Mouse (Mus musculus): ENCODE data around the gene Pth2. TPM values are rescaled to one million over a fixed set of nuclear protein-coding genes. Genes with fewer than 3 reads are reported as not detected.

The Pth2 gene
- polyA plus RNA-seq, 1 experiment from 2014 or later: not detected

GRCm38 (mm10) chr7:45163735-45164490, 16.9 kb upstream of the Pth2 start, which contains the start of gene Slc17a7:
Gene Slc17a7, plus strand, starts transcription at chr7:45163949.
- Histone ChIP-seq H3K36me3 (ENCODE audit: control insufficient read depth, insufficient read depth, low read length) (peaks cover 22% of the 10 kb centered on the region; the same call in 1 of the 2 replicates), H3K27ac (replicated peaks; ENCODE audit: low read depth, low read length) (no peak within 1 kb of the TSS), H3K4me2 (ENCODE audit: low read depth, low read length) (peak within 1 kb of the TSS; percentile 78), H3K9me3 (ENCODE audit: control insufficient read depth, low read length) (peaks cover 1% of the 10 kb centered on the region; the same call in 1 of the 2 replicates), H3K9ac (ENCODE audit: low read depth, low read length) (peak within 1 kb of the TSS; percentile 35; the same call in 1 of the 2 replicates), H3K4me3 (ENCODE audit: low read depth, low read length) (peak within 1 kb of the TSS; percentile 38), H3K27me3 (replicated peaks; ENCODE audit: control insufficient read depth, insufficient read depth, low read length) (peaks cover 66% of the 10 kb centered on the region), H3K4me1 (ENCODE audit: control insufficient read depth, insufficient read depth, low read length) (0 out of 2 replicates have a peak, but pooled peaks cover 4% of the 10 kb centered on the region)
- ATAC-seq (ENCODE audit: low read depth): no peak
- WGBS: under 1% methylated on average over 11 of the region's 41 CpGs
- DNase-seq (ENCODE audit: low spot score): no peak

GRCm38 (mm10) chr7:45164833-45165232, 16.0 kb upstream of the Pth2 start:
- H3K4me3 ChIP-seq (ENCODE audit: low read depth, low read length): no peak overlapping the region
- H3K27me3 ChIP-seq (replicated peaks; ENCODE audit: control insufficient read depth, insufficient read depth, low read length): peaks cover 76% of the 10 kb centered on the region
- no peak overlapping the region for H3K9ac ChIP-seq (ENCODE audit: low read depth, low read length)
- 53% methylated on average over 5 of the region's 5 CpGs for WGBS
- peaks cover 11% of the 10 kb centered on the region for H3K9me3 ChIP-seq (ENCODE audit: control insufficient read depth, low read length)
- no peak for DNase-seq (ENCODE audit: low spot score)
- H3K4me2 ChIP-seq (ENCODE audit: low read depth, low read length): no peak overlapping the region
- H3K27ac ChIP-seq (replicated peaks; ENCODE audit: low read depth, low read length): no peak overlapping the region
- H3K36me3 ChIP-seq (ENCODE audit: control insufficient read depth, insufficient read depth, low read length): peaks cover 14% of the 10 kb centered on the region; the same call in 1 of the 2 replicates
- no peak for ATAC-seq (ENCODE audit: low read depth)
- 0 out of 2 replicates have a peak, but pooled peaks cover 4% of the 10 kb centered on the region for H3K4me1 ChIP-seq (ENCODE audit: control insufficient read depth, insufficient read depth, low read length)

DNA sequence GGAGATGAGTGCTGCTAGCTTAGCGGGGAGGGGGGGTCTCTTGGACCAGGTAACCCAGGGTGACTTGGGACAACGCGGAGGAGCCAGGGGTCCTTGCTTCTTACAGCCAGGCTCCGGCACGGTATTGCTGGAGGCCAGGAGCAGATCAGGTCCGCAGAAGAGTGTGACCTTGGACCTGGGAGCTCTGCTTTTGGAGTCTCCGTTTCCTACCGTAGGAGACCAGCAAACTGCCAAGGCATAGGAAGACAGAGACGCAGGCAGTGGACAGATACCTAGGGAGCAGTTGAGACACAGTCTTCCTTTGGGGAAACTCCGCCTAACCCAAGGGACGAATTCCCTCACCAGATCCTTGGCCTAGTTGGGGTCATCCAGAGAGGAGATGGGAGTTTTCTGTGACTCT, 15.1 kb upstream of the Pth2 start:
- WGBS: 36% methylated on average over 11 of the region's 11 CpGs
- peaks cover 78% of the 10 kb centered on the region for H3K27me3 ChIP-seq (replicated peaks; ENCODE audit: control insufficient read depth, insufficient read depth, low read length)
- no peak overlapping the region for H3K9ac ChIP-seq (ENCODE audit: low read depth, low read length)
- H3K9me3 ChIP-seq (ENCODE audit: control insufficient read depth, low read length): peaks cover 17% of the 10 kb centered on the region
- no peak overlapping the region for H3K27ac ChIP-seq (replicated peaks; ENCODE audit: low read depth, low read length)
- DNase-seq (ENCODE audit: low spot score) (no peak), ATAC-seq (ENCODE audit: low read depth) (no peak)
- H3K4me1 ChIP-seq (ENCODE audit: control insufficient read depth, insufficient read depth, low read length): 0 out of 2 replicates have a peak, but pooled peaks cover 4% of the 10 kb centered on the region
- no peak overlapping the region for H3K4me3 ChIP-seq (ENCODE audit: low read depth, low read length)
- H3K36me3 ChIP-seq (ENCODE audit: control insufficient read depth, insufficient read depth, low read length): peaks cover 6% of the 10 kb centered on the region; the same call in 1 of the 2 replicates
- H3K4me2 ChIP-seq (ENCODE audit: low read depth, low read length): no peak overlapping the region

- DNase-seq (ENCODE audit: low spot score) (no peak), ATAC-seq (ENCODE audit: low read depth) (no peak)
- Histone ChIP-seq H3K4me3 (ENCODE audit: low read depth, low read length) (no peak overlapping the region), H3K4me1 (ENCODE audit: control insufficient read depth, insufficient read depth, low read length) (0 out of 2 replicates have a peak, but pooled peaks cover 4% of the 10 kb centered on the region), H3K9ac (ENCODE audit: low read depth, low read length) (no peak overlapping the region), H3K9me3 (ENCODE audit: control insufficient read depth, low read length) (peaks cover 17% of the 10 kb centered on the region), H3K27ac (replicated peaks; ENCODE audit: low read depth, low read length) (no peak overlapping the region), H3K27me3 (replicated peaks; ENCODE audit: control insufficient read depth, insufficient read depth, low read length) (peaks cover 78% of the 10 kb centered on the region), H3K4me2 (ENCODE audit: low read depth, low read length) (no peak overlapping the region), H3K36me3 (ENCODE audit: control insufficient read depth, insufficient read depth, low read length) (no peaks in the 10 kb centered on the region)
- WGBS: 28% methylated on average over 10 of the region's 10 CpGs
Observed at GRCm38 (mm10) chr7:45166950-45167401, 13.8 kb upstream of the Pth2 start.

GRCm38 (mm10) chr7:45167761-45168445, 12.9 kb upstream of the Pth2 start:
- Histone ChIP-seq H3K4me3 (ENCODE audit: low read depth, low read length) (no peak overlapping the region), H3K27ac (replicated peaks; ENCODE audit: low read depth, low read length) (no peak overlapping the region), H3K27me3 (replicated peaks; ENCODE audit: control insufficient read depth, insufficient read depth, low read length) (peaks cover 72% of the 10 kb centered on the region), H3K9ac (ENCODE audit: low read depth, low read length) (no peak overlapping the region), H3K36me3 (ENCODE audit: control insufficient read depth, insufficient read depth, low read length) (no peaks in the 10 kb centered on the region), H3K4me1 (ENCODE audit: control insufficient read depth, insufficient read depth, low read length) (no peaks in the 10 kb centered on the region), H3K4me2 (ENCODE audit: low read depth, low read length) (no peak overlapping the region), H3K9me3 (ENCODE audit: control insufficient read depth, low read length) (peaks cover 17% of the 10 kb centered on the region)
- ATAC-seq (ENCODE audit: low read depth) (no peak), DNase-seq (ENCODE audit: low spot score) (no peak)
- WGBS: 2% methylated on average over 19 of the region's 19 CpGs

- DNase-seq (ENCODE audit: low spot score) (no peak), ATAC-seq (ENCODE audit: low read depth) (no peak)
- 5% methylated on average over 22 of the region's 24 CpGs for WGBS
- H3K9me3 ChIP-seq (ENCODE audit: control insufficient read depth, low read length): peaks cover 17% of the 10 kb centered on the region
- peaks cover 65% of the 10 kb centered on the region for H3K27me3 ChIP-seq (replicated peaks; ENCODE audit: control insufficient read depth, insufficient read depth, low read length)
- H3K9ac ChIP-seq (ENCODE audit: low read depth, low read length): no peak overlapping the region
- no peak overlapping the region for H3K27ac ChIP-seq (replicated peaks; ENCODE audit: low read depth, low read length)
- no peaks in the 10 kb centered on the region for H3K4me1 ChIP-seq (ENCODE audit: control insufficient read depth, insufficient read depth, low read length)
- H3K36me3 ChIP-seq (ENCODE audit: control insufficient read depth, insufficient read depth, low read length): no peaks in the 10 kb centered on the region
- H3K4me3 ChIP-seq (ENCODE audit: low read depth, low read length): peak overlapping the region; percentile 1; the same call in 1 of the 2 replicates
- no peak overlapping the region for H3K4me2 ChIP-seq (ENCODE audit: low read depth, low read length)
Observed at GRCm38 (mm10) chr7:45168656-45169055, 12.1 kb upstream of the Pth2 start.

GRCm38 (mm10) chr7:45169495-45169894, 11.3 kb upstream of the Pth2 start:
- DNase-seq (ENCODE audit: low spot score): no peak
- H3K27ac ChIP-seq (replicated peaks; ENCODE audit: low read depth, low read length): no peak overlapping the region
- H3K4me2 ChIP-seq (ENCODE audit: low read depth, low read length): no peak overlapping the region
- no peaks in the 10 kb centered on the region for H3K4me1 ChIP-seq (ENCODE audit: control insufficient read depth, insufficient read depth, low read length)
- H3K9me3 ChIP-seq (ENCODE audit: control insufficient read depth, low read length): peaks cover 17% of the 10 kb centered on the region
- no peak overlapping the region for H3K4me3 ChIP-seq (ENCODE audit: low read depth, low read length)
- H3K27me3 ChIP-seq (replicated peaks; ENCODE audit: control insufficient read depth, insufficient read depth, low read length): peaks cover 63% of the 10 kb centered on the region
- 94% methylated on average over 3 of the region's 3 CpGs for WGBS
- no peak for ATAC-seq (ENCODE audit: low read depth)
- H3K9ac ChIP-seq (ENCODE audit: low read depth, low read length): no peak overlapping the region
- H3K36me3 ChIP-seq (ENCODE audit: control insufficient read depth, insufficient read depth, low read length): no peaks in the 10 kb centered on the region

DNA sequence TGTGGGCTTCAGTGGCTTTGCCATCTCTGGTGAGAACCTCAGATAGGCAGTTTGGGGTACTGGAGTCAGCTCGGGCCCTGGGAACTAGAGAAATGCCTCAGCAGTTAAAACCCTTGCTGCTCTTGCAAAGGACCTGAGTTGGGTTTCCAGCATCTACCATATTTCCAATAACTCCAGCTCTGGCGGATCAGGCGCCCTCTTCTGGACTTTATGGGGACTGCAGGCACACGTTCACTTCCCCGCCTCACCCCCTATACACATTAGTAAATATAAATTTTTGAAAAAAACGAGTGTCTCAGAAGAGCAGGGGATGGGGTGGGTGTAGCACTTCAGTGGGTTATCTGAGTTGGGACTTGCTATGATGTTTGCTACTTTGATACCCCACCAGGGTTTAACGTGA, 7.8 kb upstream of the Pth2 start:
- Histone ChIP-seq H3K36me3 (ENCODE audit: control insufficient read depth, insufficient read depth, low read length) (no peaks in the 10 kb centered on the region), H3K4me2 (ENCODE audit: low read depth, low read length) (no peak overlapping the region), H3K9ac (ENCODE audit: low read depth, low read length) (no peak overlapping the region), H3K4me3 (ENCODE audit: low read depth, low read length) (no peak overlapping the region), H3K9me3 (ENCODE audit: control insufficient read depth, low read length) (peaks cover 17% of the 10 kb centered on the region), H3K4me1 (ENCODE audit: control insufficient read depth, insufficient read depth, low read length) (no peaks in the 10 kb centered on the region), H3K27ac (replicated peaks; ENCODE audit: low read depth, low read length) (no peak overlapping the region), H3K27me3 (replicated peaks; ENCODE audit: control insufficient read depth, insufficient read depth, low read length) (peaks cover 63% of the 10 kb centered on the region)
- WGBS: 55% methylated on average over 7 of the region's 7 CpGs
- no peak for ATAC-seq (ENCODE audit: low read depth)
- DNase-seq (ENCODE audit: low spot score): no peak

Data from embryonic facial prominence, embryonic 14.5 days (tissue).